Mouse (Mus musculus) liver, embryonic 14.5 days (tissue): ENCODE data around the gene Galns.

Source experiments
- CTCF ChIP-seq: IDR thresholded peaks from 2 replicates; pipeline ENCODE4 v1.5.1; 2016; ENCODE audit warnings: antibody characterized with exemption, low read depth, control low read depth
- EP300 ChIP-seq: IDR thresholded peaks from 2 replicates; pipeline ENCODE4 v1.6.1; 2016; ENCODE audit warnings: antibody characterized with exemption, low read depth

- TF ChIP-seq EP300 (no peak), CTCF (peak; percentile 80)
Measured at GRCm38 (mm10) chr8:122617947-122618546, 6.8 kb upstream of the Galns start.
